Comparison of ENCODE assay signal across 26 mouse cellular contexts in the genomic region with DNA sequence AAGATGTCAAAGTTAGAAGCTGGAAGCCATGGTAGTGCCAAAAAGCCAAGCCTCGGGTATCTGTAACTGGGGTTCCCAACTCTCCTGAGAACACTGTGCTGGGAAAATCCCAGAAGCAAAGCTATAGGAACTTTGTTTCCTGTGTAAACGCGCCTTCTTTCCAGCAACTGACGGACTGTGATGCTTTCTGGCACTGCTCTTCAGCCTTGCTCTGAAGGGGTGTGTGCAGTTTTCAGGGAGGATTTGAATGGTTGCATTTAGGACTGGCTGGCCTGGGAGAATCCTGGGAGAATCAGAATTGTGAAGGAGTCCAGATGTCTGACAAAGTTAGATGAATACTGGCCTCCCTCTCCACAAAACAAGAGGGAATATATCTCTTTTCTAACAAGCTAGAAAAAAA. TPM values are rescaled to one million over a fixed set of nuclear protein-coding genes. Genes with fewer than 3 reads are reported as not detected.
DNase-seq lines count a peak whose midpoint lies in the region; ATAC-seq lines count a peak whose summit lies in the region.
"Had no signal": no experiment of that assay in that cellular context is flagged by ENCODE, and none has a peak within 500 bp of the region (broad histone marks: within the 10 kb centered on the region; RNA-seq: fewer than 3 reads in every experiment).

No protein-coding gene starts in this region.

- H3K36me3 ChIP-seq in heart, embryonic 15.5 days = no peaks in the 10 kb centered on the region
- H3K36me3 ChIP-seq in kidney, embryonic 14.5 days (ENCODE audit: control insufficient read depth, insufficient read depth, low read length) = no peaks in the 10 kb centered on the region
- H3K36me3 ChIP-seq in lung, embryonic 16.5 days (ENCODE audit: control insufficient read depth, insufficient read depth, low read length) = no peaks in the 10 kb centered on the region
- no peaks in the 10 kb centered on the region for H3K36me3 ChIP-seq in limb, embryonic 15.5 days
- H3K36me3 ChIP-seq: embryonic facial prominence, embryonic 13.5 days; forebrain, embryonic 15.5 days; G1E; midbrain, embryonic 15.5 days had no signal

- no peak overlapping the region for H3K4me2 ChIP-seq in heart, embryonic 15.5 days
- no peak overlapping the region for H3K4me2 ChIP-seq in kidney, embryonic 14.5 days (replicated peaks; ENCODE audit: low read depth, low read length)
- H3K4me2 ChIP-seq in lung, embryonic 16.5 days (ENCODE audit: low read depth, low read length) = no peak overlapping the region
- H3K4me2 ChIP-seq in limb, embryonic 15.5 days = no peak overlapping the region
- H3K4me2 ChIP-seq: embryonic facial prominence, embryonic 13.5 days; forebrain, embryonic 15.5 days; midbrain, embryonic 15.5 days had no signal

- no peak for DNase-seq in heart, adult 9 months (ENCODE audit: low spot score in 2 of 2)
- DNase-seq in kidney, adult 8-10 months = no peak
- no peak for DNase-seq in lung, postnatal 25 days (ENCODE audit: low spot score)
- no peak for DNase-seq in thymus, adult 18-20 months
- DNase-seq: adrenal gland, postnatal 14 days; cerebellum, adult 9-11 months; gastrocnemius, postnatal 14 days; heart, adult 2 months; liver; liver, postnatal 0 days had no signal

- WGBS in heart, embryonic 15.5 days = 44% methylated on average over 4 of the region's 4 CpGs
- 37% methylated on average over 4 of the region's 4 CpGs for WGBS in kidney, embryonic 14.5 days
- WGBS in lung, embryonic 16.5 days = 36% methylated on average over 4 of the region's 4 CpGs
- 51% methylated on average over 4 of the region's 4 CpGs for WGBS in limb, embryonic 15.5 days

- H3K9ac ChIP-seq in heart, embryonic 15.5 days = no peak overlapping the region
- H3K9ac ChIP-seq in kidney, embryonic 14.5 days (ENCODE audit: low read depth, low read length) = no peak overlapping the region
- no peak overlapping the region; the same call in 1 of the 2 replicates for H3K9ac ChIP-seq in lung, embryonic 16.5 days (ENCODE audit: low read length)
- H3K9ac ChIP-seq in limb, embryonic 15.5 days = no peak overlapping the region
- H3K9ac ChIP-seq: embryonic facial prominence, embryonic 13.5 days; forebrain, embryonic 15.5 days; liver, postnatal 0 days; midbrain, embryonic 15.5 days had no signal

- no peak; the same call in 1 of the 2 replicates for ATAC-seq in heart, embryonic 15.5 days (replicated peaks; ENCODE audit: insufficient number of reproducible peaks, insufficient read depth, low FRiP score, low read depth)
- peak; percentile 37; the same call in 1 of the 2 replicates for ATAC-seq in kidney, embryonic 14.5 days (ENCODE audit: low FRiP score, low TSS enrichment)
- ATAC-seq in lung, embryonic 16.5 days (ENCODE audit: low read depth) = peak; percentile 61
- ATAC-seq in limb, embryonic 15.5 days (ENCODE audit: insufficient number of reproducible peaks, low FRiP score, low TSS enrichment, low read depth) = no peak
- ATAC-seq: activated CD4-positive, CD25-positive, alpha-beta regulatory T cell, adult 4 months; forebrain, embryonic 15.5 days; liver, postnatal 0 days; midbrain, embryonic 15.5 days had no signal

- 0 out of 2 replicates have a peak, but pooled peaks cover 2% of the 10 kb centered on the region for H3K4me1 ChIP-seq in heart, embryonic 15.5 days (replicated peaks)
- H3K4me1 ChIP-seq in kidney, embryonic 14.5 days (ENCODE audit: control insufficient read depth, insufficient read depth, low read length) = peaks cover 5% of the 10 kb centered on the region; the same call in 1 of the 2 replicates
- peaks cover 13% of the 10 kb centered on the region for H3K4me1 ChIP-seq in lung, embryonic 16.5 days (replicated peaks; ENCODE audit: control insufficient read depth, insufficient read depth, low read length)
- H3K4me1 ChIP-seq in limb, embryonic 15.5 days = peaks cover 14% of the 10 kb centered on the region
- H3K4me1 ChIP-seq: forebrain, embryonic 15.5 days; midbrain, embryonic 15.5 days had no signal

- H3K27me3 ChIP-seq in heart, embryonic 15.5 days = no peaks in the 10 kb centered on the region
- no peaks in the 10 kb centered on the region for H3K27me3 ChIP-seq in kidney, embryonic 14.5 days (ENCODE audit: control insufficient read depth, insufficient read depth, low read length)
- H3K27me3 ChIP-seq in lung, embryonic 16.5 days (ENCODE audit: control insufficient read depth, insufficient read depth, low read depth, low read length) = no peaks in the 10 kb centered on the region
- no peaks in the 10 kb centered on the region for H3K27me3 ChIP-seq in limb, embryonic 15.5 days
- H3K27me3 ChIP-seq: embryonic facial prominence, embryonic 13.5 days; forebrain, embryonic 15.5 days; midbrain, embryonic 15.5 days had no signal

- peak overlapping the region; percentile 47 for H3K27ac ChIP-seq in heart, embryonic 15.5 days
- H3K27ac ChIP-seq in kidney, embryonic 14.5 days (ENCODE audit: low read depth, low read length) = peak overlapping the region; percentile 4; the same call in 1 of the 2 replicates
- H3K27ac ChIP-seq in lung, embryonic 16.5 days (ENCODE audit: low read length) = peak overlapping the region; percentile 46
- 0 out of 2 replicates have a peak overlapping the region, but pooled peaks have one; percentile 28 for H3K27ac ChIP-seq in limb, embryonic 15.5 days
- H3K27ac ChIP-seq: embryonic facial prominence, embryonic 13.5 days; forebrain, embryonic 15.5 days; heart, adult 2 months; midbrain, embryonic 15.5 days had no signal

- no peak overlapping the region for H3K4me3 ChIP-seq in heart, embryonic 15.5 days
- no peak overlapping the region for H3K4me3 ChIP-seq in kidney, embryonic 14.5 days (ENCODE audit: low read length)
- H3K4me3 ChIP-seq in lung, embryonic 16.5 days (ENCODE audit: low read length) = no peak overlapping the region
- no peak overlapping the region for H3K4me3 ChIP-seq in limb, embryonic 15.5 days
- H3K4me3 ChIP-seq: embryonic facial prominence, embryonic 13.5 days; forebrain, embryonic 15.5 days; heart, adult 2 months; midbrain, embryonic 15.5 days; myocyte had no signal

- H3K9me3 ChIP-seq in heart, embryonic 15.5 days (replicated peaks) = no peaks in the 10 kb centered on the region
- H3K9me3 ChIP-seq in kidney, embryonic 14.5 days (ENCODE audit: control insufficient read depth, low read length) = no peaks in the 10 kb centered on the region
- no peaks in the 10 kb centered on the region for H3K9me3 ChIP-seq in lung, embryonic 16.5 days (ENCODE audit: control insufficient read depth, low read length)
- no peaks in the 10 kb centered on the region for H3K9me3 ChIP-seq in limb, embryonic 15.5 days
- H3K9me3 ChIP-seq: embryonic facial prominence, embryonic 13.5 days; forebrain, embryonic 15.5 days; G1E; midbrain, embryonic 15.5 days had no signal

RNA-seq across cellular contexts. Expression of a gene that starts 57.2 kb away (rescaled TPM):
- polyA plus RNA-seq in heart, embryonic 15.5 days (2015; fragmentation: Nextera tagmentation; extraction: Ambion mirVana) = not detected in 2 replicates
- not detected in 2 replicates for polyA plus RNA-seq in kidney, embryonic 14.5 days (2014; fragmentation: Nextera tagmentation; extraction: Ambion mirVana)
- not detected in 2 replicates for polyA plus RNA-seq in lung, embryonic 16.5 days (2015; fragmentation: Nextera tagmentation; extraction: Ambion mirVana)
- polyA plus RNA-seq in limb, embryonic 15.5 days (2015; fragmentation: Nextera tagmentation; extraction: Ambion mirVana) = not detected in 2 replicates
- polyA plus RNA-seq: activated CD4-positive, CD25-positive, alpha-beta regulatory T cell, adult 4 months; brain, embryonic 14.5 days; embryonic facial prominence, embryonic 13.5 days; forebrain, embryonic 15.5 days; G1E; heart, adult 2 months; hindbrain, embryonic 11.5 days; large intestine, adult 2 months; liver, postnatal 0 days; midbrain, embryonic 15.5 days; myocyte; neural tube, embryonic 14.5 days; small intestine, adult 2 months; thymus, postnatal 0 days had no signal

Comparison
In these comparisons a context has a peak if more than half of its experiments do, and no peak if none do; other contexts are left out.
1. ATAC-seq: peak in kidney, embryonic 14.5 days (single experiment) and lung, embryonic 16.5 days (single experiment); none in heart, embryonic 15.5 days (single experiment) and limb, embryonic 15.5 days (single experiment).
2. Peak in every context shown above with its lines, with median percentiles within 50 percentile points of each other: H3K27ac ChIP-seq.